Mouse (Mus musculus): ENCODE measurements at regions not wholly inside any gene's neighbourhood (a gene's known extent, or its start where the extent isn't known, plus 50 kb on each side); places are given as distances from the start of the nearest gene placed in this dataset.

- no peak for DNase-seq
These were observed 56.9 kb upstream of the Pik3r1 start for GRCm38 (mm10) chr13:101824962-101825361.

GRCm38 (mm10) chr13:101831872-101832629 is 64.0 kb upstream of the Pik3r1 start:
- no peak for DNase-seq

GRCm38 (mm10) chr13:101834546-101834945 is 66.5 kb upstream of the Pik3r1 start:
- DNase-seq: peak in 1 of 2 experiments; percentile 10

GRCm38 (mm10) chr13:101836992-101837391 is 69.0 kb upstream of the Pik3r1 start:
- no peak for DNase-seq

- peak in 1 of 2 experiments; percentile 7 for DNase-seq
These were observed 76.7 kb upstream of the Pik3r1 start for GRCm38 (mm10) chr13:101844461-101845440.

GRCm38 (mm10) chr13:101846016-101846415 is 78.0 kb upstream of the Pik3r1 start:
- DNase-seq: no peak

- DNase-seq: no peak
These were observed 80.0 kb upstream of the Pik3r1 start for GRCm38 (mm10) chr13:101847879-101848600.

DNA sequence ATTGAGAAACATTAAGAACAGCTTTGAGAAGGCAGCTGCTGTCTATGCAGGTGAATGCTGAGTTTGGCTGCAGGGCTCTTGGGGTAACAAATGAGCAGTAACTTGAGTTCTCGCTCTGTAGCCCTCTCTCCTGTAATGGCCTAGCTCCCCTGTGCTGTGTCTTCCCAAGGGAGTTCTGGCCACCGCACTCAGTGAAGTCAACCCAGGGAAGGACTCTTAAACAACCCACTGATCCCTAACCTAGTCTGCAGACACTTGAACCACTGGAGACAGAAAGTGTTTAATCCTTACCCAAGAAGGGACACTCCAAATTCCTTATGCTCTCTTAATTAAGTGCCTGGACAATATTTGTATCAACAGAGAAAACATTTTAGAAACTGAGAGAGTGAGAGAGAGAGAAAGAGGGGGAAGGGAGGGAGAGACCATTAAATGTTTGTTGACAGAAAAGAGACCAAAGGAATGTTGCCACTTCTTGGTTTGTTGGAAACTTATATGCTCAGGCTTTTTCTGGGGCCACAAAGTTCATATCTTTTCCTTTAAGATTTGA is 80.7 kb upstream of the Pik3r1 start:
- no peak for DNase-seq

GRCm38 (mm10) chr13:101849416-101849815 is 81.4 kb upstream of the Pik3r1 start:
- DNase-seq: no peak

GRCm38 (mm10) chr13:101851329-101851728 is 83.3 kb upstream of the Pik3r1 start:
- no peak for DNase-seq

- DNase-seq: no peak
These were observed 84.9 kb upstream of the Pik3r1 start for GRCm38 (mm10) chr13:101852960-101853359.

- DNase-seq: peak; percentile 11 to 12
These were observed 87.1 kb upstream of the Pik3r1 start for GRCm38 (mm10) chr13:101855141-101855540.

DNA sequence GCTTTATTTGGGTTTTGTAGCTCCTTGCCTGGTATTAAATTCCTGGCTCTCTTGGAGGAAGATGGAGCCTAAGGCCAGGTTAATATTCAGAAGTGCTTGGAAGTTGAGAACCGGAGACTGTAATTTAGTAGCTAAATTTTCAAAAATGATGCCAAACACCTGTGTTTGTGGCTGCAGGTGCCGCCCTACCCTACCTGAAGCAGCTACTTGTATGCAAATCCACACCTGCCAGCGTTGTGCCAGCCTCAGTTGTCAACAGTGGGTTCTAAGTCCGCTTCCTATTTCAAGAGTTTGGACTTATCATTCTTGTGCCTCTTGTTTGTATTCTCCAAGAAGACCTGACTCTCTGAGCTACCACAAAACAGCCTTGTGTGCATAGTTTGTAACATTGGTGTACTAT is 92.7 kb upstream of the Pik3r1 start:
- no peak for DNase-seq

- DNase-seq: no peak
These were observed 94.0 kb upstream of the Pik3r1 start for GRCm38 (mm10) chr13:101862011-101862410.

- no peak for DNase-seq
These were observed 95.0 kb upstream of the Pik3r1 start for GRCm38 (mm10) chr13:101863015-101863414.

- no peak for DNase-seq
These were observed 95.6 kb upstream of the Pik3r1 start for GRCm38 (mm10) chr13:101863602-101864001.

DNA sequence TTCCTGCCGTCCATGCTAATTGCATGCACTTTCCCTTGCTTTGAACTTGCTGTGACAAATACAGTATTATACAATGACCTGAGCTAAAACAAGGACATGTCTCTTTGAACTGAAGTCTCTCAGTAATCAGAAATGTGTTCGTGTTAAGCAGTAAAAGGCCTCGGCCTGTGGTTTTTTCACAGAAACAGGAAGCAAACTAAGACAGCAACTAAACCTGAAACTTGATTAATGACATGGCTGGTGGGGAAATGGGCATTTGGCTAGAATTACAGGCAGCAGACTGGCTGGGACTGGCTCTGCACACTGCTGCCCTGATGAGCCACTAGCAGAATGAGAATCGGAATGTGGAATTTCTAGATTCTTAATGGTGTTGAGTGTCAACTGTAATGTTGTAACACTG is 98.8 kb upstream of the Pik3r1 start:
- peak in 1 of 2 experiments; percentile 10 for DNase-seq

- DNase-seq: no peak
These were observed 106.7 kb upstream of the Pik3r1 start for GRCm38 (mm10) chr13:101874761-101875160.

DNA sequence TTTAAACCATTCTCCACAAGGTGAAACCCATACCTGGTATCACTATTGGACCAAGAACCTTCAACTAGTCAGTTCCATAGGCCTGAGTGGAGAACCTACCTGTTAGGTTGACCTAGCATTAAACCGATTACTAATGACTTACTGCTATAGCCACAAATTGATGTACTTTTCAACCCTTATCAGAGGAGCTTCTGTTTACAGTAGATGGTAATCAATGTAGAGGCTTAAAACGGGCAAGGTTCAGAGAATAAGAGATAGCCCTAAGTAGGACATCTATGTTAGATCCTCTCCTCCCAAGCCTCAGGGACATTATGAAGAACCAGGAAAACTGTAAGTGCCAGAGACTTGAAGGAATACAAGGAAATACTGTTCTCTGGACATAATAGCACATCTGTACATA is 108.1 kb upstream of the Pik3r1 start:
- no peak for DNase-seq

DNA sequence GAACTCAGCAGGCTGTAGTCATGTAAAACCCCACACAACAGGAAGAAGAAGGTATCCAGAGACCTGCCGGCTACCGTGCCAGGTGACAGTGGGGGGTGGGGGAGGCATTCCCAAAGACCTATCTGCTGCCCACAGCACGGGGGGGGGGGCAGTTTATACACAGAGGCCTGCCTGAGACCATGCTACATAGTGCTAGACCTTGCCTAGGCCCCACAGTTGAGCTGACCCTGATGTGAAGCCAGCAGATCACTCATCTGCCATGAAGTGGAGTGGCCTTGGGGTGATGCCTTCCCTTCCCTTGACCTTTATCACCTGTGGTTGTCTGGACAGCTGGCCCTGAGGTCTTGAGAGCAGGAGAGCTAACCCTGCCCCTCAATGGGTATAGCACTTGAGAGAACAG is 108.6 kb upstream of the Pik3r1 start:
- DNase-seq: no peak

DNA sequence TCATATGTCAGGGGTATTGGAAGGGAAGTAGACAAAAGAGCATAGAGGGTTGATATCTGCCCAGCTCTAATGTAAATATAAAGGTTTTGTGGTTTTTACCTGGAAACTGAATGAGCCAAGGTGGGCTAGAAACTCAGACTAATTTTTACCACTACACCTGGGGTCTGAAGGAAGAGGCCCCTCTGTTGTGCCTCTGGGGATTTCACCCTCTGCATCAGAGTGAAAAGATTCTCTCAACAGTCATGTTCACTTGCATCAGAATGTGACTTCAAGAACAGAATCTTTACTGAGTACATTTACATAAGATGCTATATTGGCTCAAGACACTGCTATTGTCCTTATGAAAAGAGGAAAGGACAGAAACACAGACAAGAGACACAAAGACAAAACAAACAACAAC is 110.2 kb upstream of the Pik3r1 start:
- no peak for DNase-seq

DNA sequence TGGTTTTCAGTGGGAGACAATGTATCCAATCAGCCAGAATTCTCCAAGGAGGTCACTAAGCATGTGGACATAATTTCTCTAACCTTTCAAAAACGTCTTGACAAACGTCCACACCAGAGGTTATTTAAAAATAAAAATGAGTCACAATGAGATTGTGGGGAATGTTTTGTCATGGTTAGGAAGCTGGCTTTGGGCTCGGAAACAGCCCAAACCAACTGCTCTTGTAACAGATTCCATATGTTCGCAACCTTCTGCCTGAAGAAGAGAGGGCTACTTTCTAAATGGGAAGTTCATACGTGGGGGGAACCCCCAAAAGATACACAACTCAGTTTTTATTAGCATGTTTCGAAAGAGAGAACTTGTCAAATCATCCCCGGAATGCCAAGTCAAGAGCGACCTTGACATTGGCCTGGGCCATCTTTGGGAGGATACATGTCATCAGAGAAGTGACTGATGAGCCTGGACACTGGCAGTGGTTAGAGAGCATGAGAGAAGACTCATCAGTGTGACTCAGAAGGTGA is 111.6 kb upstream of the Pik3r1 start:
- peak in 1 of 2 experiments; percentile 27 for DNase-seq

Measured in kidney, postnatal 4 days (tissue).